Comparison of ENCODE assay signal across 14 mouse cellular contexts in the genomic region with DNA sequence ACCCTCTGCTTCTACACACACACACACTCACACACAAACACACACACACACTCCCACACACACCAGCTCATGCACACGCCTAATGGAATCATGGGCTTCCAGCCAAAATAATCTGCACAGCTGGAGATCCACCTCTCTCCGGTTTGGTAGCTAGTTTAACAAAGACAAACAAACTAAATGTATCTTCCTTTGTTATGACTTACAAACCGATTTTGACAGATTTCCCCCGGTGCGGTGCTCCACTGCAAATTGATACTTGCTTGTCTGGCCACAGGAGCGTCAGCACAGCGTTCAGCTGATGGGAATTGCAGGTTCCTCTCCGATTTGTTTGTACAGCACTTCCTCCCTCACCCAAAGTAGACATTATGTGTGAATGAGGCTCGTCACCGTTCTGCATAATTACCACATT.
A peak's percentile ranks its signal among the peaks of the same experiment; 100 is the strongest.
DNase-seq lines count a peak whose midpoint lies in the region; ATAC-seq and TF ChIP-seq lines count a peak whose summit lies in the region.
"Had no signal": no experiment of that assay in that cellular context is flagged by ENCODE, and none has a peak within 500 bp of the region (broad histone marks: within the 10 kb centered on the region; RNA-seq: fewer than 3 reads in every experiment).

No protein-coding gene starts in this region.

- TF ChIP-seq POLR2A in brain, embryonic 14.5 days (IDR thresholded peaks at IDR 0.05; ENCODE audit: borderline replicate concordance, extremely low read depth, insufficient read depth, insufficient read length, poor library complexity, severe bottlenecking): no peak

- no peak overlapping the region for H3K27ac ChIP-seq in lung, embryonic 15.5 days
- H3K27ac ChIP-seq in heart, embryonic 14.5 days (replicated peaks in 1 of 2; ENCODE audit: control insufficient read depth in 1 of 2, insufficient read depth in 1 of 2, low read depth in 2 of 2, low read length in 2 of 2): no peak overlapping the region

- no peak for ATAC-seq in lung, embryonic 15.5 days (ENCODE audit: borderline replicate concordance, extremely low read depth, low FRiP score, low TSS enrichment)
- no peak for ATAC-seq in heart, embryonic 14.5 days (ENCODE audit: insufficient number of reproducible peaks, insufficient read depth, low FRiP score, low read depth)
- ATAC-seq in cerebellum, adult (ENCODE audit: insufficient number of reproducible peaks, low FRiP score, low TSS enrichment): no peak
- ATAC-seq: lung, postnatal 0 days had no signal

- peak; percentile 87 for DNase-seq in heart, adult 11 months
- no peak for DNase-seq in heart, postnatal 4 days
- DNase-seq in lung, adult 18-20 months: no peak
- peak; percentile 57 for DNase-seq in brain, embryonic 14.5 days (ENCODE audit: low read depth)
- DNase-seq in urinary bladder, postnatal 36 days (ENCODE audit: low spot score in 2 of 2): no peak
- DNase-seq: cerebellum, adult 8-10 months; kidney, adult 18-20 months; right cerebral cortex, postnatal 25 days; thymus, postnatal 36 days had no signal

- 0 out of 2 replicates have a peak overlapping the region, but pooled peaks have one; percentile 16 for H3K4me2 ChIP-seq in lung, embryonic 15.5 days
- 0 out of 2 replicates have a peak overlapping the region, but pooled peaks have one; percentile 0 for H3K4me2 ChIP-seq in heart, embryonic 14.5 days (ENCODE audit: low read length)

- WGBS in lung, embryonic 15.5 days: 9% methylated on average over 10 of the region's 10 CpGs
- WGBS in heart, embryonic 14.5 days: 51% methylated on average over 10 of the region's 10 CpGs

- H3K4me1 ChIP-seq in lung, embryonic 15.5 days: 0 out of 2 replicates have a peak, but pooled peaks cover 6% of the 10 kb centered on the region
- no peaks in the 10 kb centered on the region; a peak in 1 of 4 replicates for H3K4me1 ChIP-seq in heart, embryonic 14.5 days (ENCODE audit: control insufficient read depth in 2 of 2, insufficient read depth in 2 of 2, low read length in 2 of 2)

- no peaks in the 10 kb centered on the region for H3K9me3 ChIP-seq in lung, embryonic 15.5 days
- H3K9me3 ChIP-seq in heart, embryonic 14.5 days (ENCODE audit: control insufficient read depth, low read length): no peaks in the 10 kb centered on the region
- H3K9me3 ChIP-seq: megakaryocyte, embryonic 14.5 days had no signal

- no peak overlapping the region for H3K9ac ChIP-seq in lung, embryonic 15.5 days
- H3K9ac ChIP-seq in heart, embryonic 14.5 days (ENCODE audit: low read length): no peak overlapping the region

- no peak overlapping the region for H3K4me3 ChIP-seq in lung, embryonic 15.5 days
- H3K4me3 ChIP-seq in heart, embryonic 14.5 days (ENCODE audit: control insufficient read depth in 1 of 2, insufficient read depth in 1 of 2, low read depth in 1 of 2, low read length in 2 of 2): no peak overlapping the region
- H3K4me3 ChIP-seq: megakaryocyte, embryonic 14.5 days had no signal

- TF ChIP-seq CTCF in brain, embryonic 14.5 days (IDR thresholded peaks at IDR 0.05; ENCODE audit: borderline replicate concordance, extremely low read depth, insufficient read depth, insufficient read length): no peak

- no peaks in the 10 kb centered on the region for H3K36me3 ChIP-seq in lung, embryonic 15.5 days
- H3K36me3 ChIP-seq in heart, embryonic 14.5 days (ENCODE audit: control insufficient read depth, insufficient read depth, low read length): no peaks in the 10 kb centered on the region

- H3K27me3 ChIP-seq in lung, embryonic 15.5 days: no peaks in the 10 kb centered on the region
- H3K27me3 ChIP-seq in heart, embryonic 14.5 days (ENCODE audit: control insufficient read depth, insufficient read depth, low read length): no peaks in the 10 kb centered on the region

Comparison
In these comparisons a context has a peak if more than half of its experiments do, and no peak if none do; other contexts are left out.
1. DNase-seq: peak in heart, adult 11 months (single experiment) and brain, embryonic 14.5 days (single experiment); none in heart, postnatal 4 days (single experiment), lung, adult 18-20 months (0 of 2) and urinary bladder, postnatal 36 days (0 of 2).